Mouse (Mus musculus) midbrain, postnatal 0 days (tissue): Measurements from ENCODE around the gene Zfp207. TPM values are rescaled to one million over a fixed set of nuclear protein-coding genes. Genes with fewer than 3 reads are reported as not detected.

Experiments
- ATAC-seq: fragments of 200-750 bp; cut with Nextera tagmentation; 2 replicates; pipeline ENCODE4 v1.8.0; 2017; ENCODE audit warnings: moderate number of reproducible peaks, mild to moderate bottlenecking, moderate TSS enrichment, moderate library complexity; ENCODE audit not compliant: low FRiP score
- DNase-seq: peaks from one replicate; pipeline ENCODE4 v3.0.0-alpha.2; 2015; ENCODE audit warnings: low spot score
- H3K27ac ChIP-seq: fragments of 300-500 bp; sonication (generic); 2 replicates; pipeline ENCODE4 v1.5.1; 2014; ENCODE audit warnings: low read depth, mild to moderate bottlenecking, low read length, mixed read lengths
- H3K27me3 ChIP-seq: fragments of 300-500 bp; sonication (generic); 2 replicates; pipeline ENCODE4 v1.6.1; 2014; ENCODE audit warnings: low read length, control low read depth, mixed read lengths; ENCODE audit not compliant: insufficient read depth
- H3K36me3 ChIP-seq: fragments of 300-500 bp; sonication (generic); 2 replicates; pipeline ENCODE4 v1.6.1; 2014; ENCODE audit warnings: low read length, control low read depth, mixed read lengths; ENCODE audit not compliant: insufficient read depth
- H3K4me1 ChIP-seq: fragments of 300-500 bp; sonication (generic); 2 replicates; pipeline ENCODE4 v1.6.1; 2014; ENCODE audit warnings: mild to moderate bottlenecking, control low read depth, antibody characterized with exemption, low read length, mixed read lengths; ENCODE audit not compliant: insufficient read depth
- H3K4me2 ChIP-seq: fragments of 300-500 bp; sonication (generic); 2 replicates; pipeline ENCODE4 v1.6.1; 2014; ENCODE audit warnings: low read depth, mild to moderate bottlenecking, low read length, mixed read lengths; ENCODE audit not compliant: poor library complexity, severe bottlenecking
- H3K4me3 ChIP-seq: fragments of 300-500 bp; sonication (generic); 2 replicates; pipeline ENCODE4 v1.5.1; 2014; ENCODE audit warnings: low read depth, mild to moderate bottlenecking, low read length, moderate library complexity
- H3K9ac ChIP-seq: fragments of 300-500 bp; sonication (generic); replicated peaks from 2 replicates; pipeline ENCODE4 v1.6.1; 2014; ENCODE audit warnings: mild to moderate bottlenecking, low read length, moderate library complexity, mixed read lengths; ENCODE audit not compliant: poor library complexity, severe bottlenecking
- H3K9me3 ChIP-seq: fragments of 300-500 bp; sonication (generic); 2 replicates; pipeline ENCODE4 v1.6.1; 2016; ENCODE audit warnings: low read length, control low read depth
- CTCF ChIP-seq: IDR thresholded peaks from 2 replicates; pipeline ENCODE4 v1.5.1; 2016; ENCODE audit warnings: antibody characterized with exemption, mild to moderate bottlenecking
- WGBS: fragments of 180-500 bp; shearing (Covaris S2); extraction: QIAGEN DNeasy Blood & Tissue Kit; methylation state at CpG from one replicate; pipeline ENCODE4 v1.1.7; 2014; 5-methylcytosine and 5-hydroxymethylcytosine counted together
- polyA plus RNA-seq: library from polyadenylated mRNA; unstranded; fragments of >200 nt; fragmentation: Nextera tagmentation; extraction: Ambion mirVana; gene quantifications from 2 replicates; pipeline ENCODE4 v1.2.1, GENCODE M21; 2015
- total RNA-seq: library from RNA; depleted of rRNA; stranded (reverse); fragments of >200 nt; gene quantifications from 2 replicates; pipeline ENCODE4 v1.2.3, GENCODE M21; 2014; rRNA removed

The Zfp207 gene
- total RNA-seq (243 and 245 TPM in 2 replicates), polyA plus RNA-seq (131 and 147 TPM in 2 replicates)

GRCm38 (mm10) chr11:80383019-80383625 is at the start of gene Zfp207:
Gene Zfp207, plus strand, starts transcription at chr11:80383279.
- Histone ChIP-seq H3K27me3 (no peaks in the 10 kb centered on the region), H3K4me3 (peak within 1 kb of the TSS; percentile 81), H3K9me3 (no peaks in the 10 kb centered on the region), H3K27ac (peak within 1 kb of the TSS; percentile 95), H3K4me1 (peaks cover 14% of the 10 kb centered on the region), H3K36me3 (no peaks in the 10 kb centered on the region), H3K9ac (peak within 1 kb of the TSS; percentile 97), H3K4me2 (peak within 1 kb of the TSS; percentile 88)
- WGBS, result 0% methylated on average over 33 of the region's 33 CpGs
- TF ChIP-seq CTCF, result peak; percentile 23
- DNase-seq (peak; percentile 99), ATAC-seq (peak; percentile 94)

- ATAC-seq (peak; percentile 20; the same call in 1 of the 2 replicates), DNase-seq (peak; percentile 75)
- Histone ChIP-seq H3K4me1 (no peaks in the 10 kb centered on the region), H3K27me3 (no peaks in the 10 kb centered on the region), H3K9me3 (no peaks in the 10 kb centered on the region), H3K4me2 (no peak overlapping the region), H3K9ac (0 out of 2 replicates have a peak overlapping the region, but pooled peaks have one; percentile 0), H3K4me3 (no peak overlapping the region), H3K36me3 (no peaks in the 10 kb centered on the region), H3K27ac (peak overlapping the region; percentile 39; the same call in 1 of the 2 replicates)
- TF ChIP-seq CTCF, result no peak
- 5% methylated on average over 7 of the region's 7 CpGs for WGBS
Measured at GRCm38 (mm10) chr11:80335609-80336350, 47.3 kb upstream of the Zfp207 start.

DNA sequence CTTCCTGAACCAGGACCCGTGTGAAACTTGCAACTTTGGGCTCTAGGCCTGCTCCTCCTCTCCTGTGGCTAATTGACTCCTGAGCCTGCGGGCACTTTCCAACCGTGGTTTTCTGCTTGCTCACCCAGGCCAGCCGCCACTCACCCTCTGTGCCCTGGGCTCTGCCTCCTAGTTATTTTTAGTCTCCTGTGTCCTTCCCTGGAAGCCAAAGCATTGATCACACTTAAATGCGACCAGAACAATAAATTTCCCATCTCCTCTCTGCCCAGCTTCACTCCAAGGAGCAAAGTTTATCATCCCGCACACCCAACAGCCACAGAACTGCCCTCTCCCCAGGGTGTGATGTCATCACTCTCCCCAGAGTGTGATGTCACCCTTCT is 46.7 kb upstream of the Zfp207 start:
- no peak for TF ChIP-seq CTCF
- Histone ChIP-seq H3K9ac (no peak overlapping the region), H3K4me2 (no peak overlapping the region), H3K36me3 (no peaks in the 10 kb centered on the region), H3K4me3 (no peak overlapping the region), H3K27ac (no peak overlapping the region), H3K4me1 (no peaks in the 10 kb centered on the region), H3K27me3 (no peaks in the 10 kb centered on the region), H3K9me3 (no peaks in the 10 kb centered on the region)
- DNase-seq (no peak), ATAC-seq (no peak)
- WGBS, result 14% methylated on average over 6 of the region's 6 CpGs

GRCm38 (mm10) chr11:80342482-80342881 is 40.6 kb upstream of the Zfp207 start:
- Histone ChIP-seq H3K27ac (no peak overlapping the region), H3K27me3 (no peaks in the 10 kb centered on the region), H3K4me3 (no peak overlapping the region), H3K9ac (no peak overlapping the region), H3K36me3 (no peaks in the 10 kb centered on the region), H3K4me1 (no peaks in the 10 kb centered on the region), H3K9me3 (no peaks in the 10 kb centered on the region), H3K4me2 (no peak overlapping the region)
- no peak for TF ChIP-seq CTCF
- no peak for ATAC-seq
- no peak for DNase-seq
- WGBS, result 19% methylated on average over 2 of the region's 2 CpGs

GRCm38 (mm10) chr11:80351832-80352430 is 31.1 kb upstream of the Zfp207 start:
- Histone ChIP-seq H3K4me1 (no peaks in the 10 kb centered on the region), H3K9ac (no peak overlapping the region), H3K4me2 (no peak overlapping the region), H3K27me3 (no peaks in the 10 kb centered on the region), H3K9me3 (no peaks in the 10 kb centered on the region), H3K36me3 (no peaks in the 10 kb centered on the region), H3K27ac (no peak overlapping the region), H3K4me3 (no peak overlapping the region)
- DNase-seq (peak; percentile 90), ATAC-seq (no peak)
- peak; percentile 97 for TF ChIP-seq CTCF
- WGBS, result 73% methylated on average over 5 of the region's 5 CpGs

- Histone ChIP-seq H3K4me3 (no peak overlapping the region), H3K36me3 (no peaks in the 10 kb centered on the region), H3K4me2 (no peak overlapping the region), H3K27me3 (no peaks in the 10 kb centered on the region), H3K9ac (no peak overlapping the region), H3K27ac (no peak overlapping the region), H3K4me1 (no peaks in the 10 kb centered on the region), H3K9me3 (no peaks in the 10 kb centered on the region)
- ATAC-seq (no peak), DNase-seq (peak; percentile 41)
- peak; percentile 50 for TF ChIP-seq CTCF
- 48% methylated on average over 4 of the region's 4 CpGs for WGBS
Measured at GRCm38 (mm10) chr11:80354832-80355231, 28.2 kb upstream of the Zfp207 start.
